8 mouse cellular contexts compared by ENCODE assay signal in genomic region chr16:10565278-10565885, GRCm38 (mm10). TPM values are rescaled to one million over a fixed set of nuclear protein-coding genes. Genes with fewer than 3 reads are reported as not detected.
A peak's percentile ranks its signal among the peaks of the same experiment; 100 is the strongest.
DNase-seq lines count a peak whose midpoint lies in the region; ATAC-seq and TF ChIP-seq lines count a peak whose summit lies in the region.

No protein-coding gene starts in this region.

- no peak for TF ChIP-seq EP300 in ES-Bruce4 (IDR thresholded peaks at IDR 0.05; ENCODE audit: insufficient read depth, low read depth, low read length)
- no peak for TF ChIP-seq EP300 in heart, postnatal 0 days (IDR thresholded peaks at IDR 0.05; ENCODE audit: low read depth)

- peak; percentile 71 for DNase-seq in heart, postnatal 0 days (ENCODE audit: low spot score)
- DNase-seq in kidney, postnatal 14 days: peak; percentile 71
- peak; percentile 61 to 65 for DNase-seq in lung, adult 18-20 months
- peak; percentile 78 for DNase-seq in thymus, adult 2 months

- H3K9ac ChIP-seq in ES-Bruce4 (ENCODE audit: low read depth, poor library complexity, severe bottlenecking): no peak overlapping the region
- no peak overlapping the region for H3K9ac ChIP-seq in heart, postnatal 0 days (replicated peaks; ENCODE audit: low read depth, low read length)

- 18% methylated on average over 4 of the region's 4 CpGs for WGBS in heart, postnatal 0 days
- 42% methylated on average over 4 of the region's 4 CpGs for WGBS in thymus, adult 2 months

- TF ChIP-seq POLR2A in ES-Bruce4 (IDR thresholded peaks at IDR 0.05; ENCODE audit: insufficient read depth, low read length): no peak
- TF ChIP-seq POLR2A in bone marrow macrophage, adult 2 months (IDR thresholded peaks at IDR 0.05; ENCODE audit: borderline replicate concordance, low read depth, low read length): no peak
- no peak for TF ChIP-seq POLR2A in thymus, adult 2 months (IDR thresholded peaks at IDR 0.05; ENCODE audit: control insufficient read depth, extremely low read depth, insufficient read depth, low read length, poor library complexity)

- H3K4me1 ChIP-seq in ES-Bruce4 (ENCODE audit: control insufficient read depth, insufficient read depth, low read length): no peaks in the 10 kb centered on the region
- peaks cover 14% of the 10 kb centered on the region for H3K4me1 ChIP-seq in bone marrow macrophage, adult 2 months (ENCODE audit: control insufficient read depth, insufficient read depth, low read length)
- H3K4me1 ChIP-seq in heart, postnatal 0 days (ENCODE audit: control insufficient read depth, insufficient read depth): peaks cover 8% of the 10 kb centered on the region
- peaks cover 14% of the 10 kb centered on the region for H3K4me1 ChIP-seq in thymus, adult 2 months (replicated peaks; ENCODE audit: control insufficient read depth, insufficient read depth, low read length)

- H3K4me2 ChIP-seq in heart, postnatal 0 days (ENCODE audit: low read depth, low read length): no peak overlapping the region

- H3K9me3 ChIP-seq in ES-Bruce4 (replicated peaks; ENCODE audit: control insufficient read depth, insufficient read depth, low read length, poor library complexity, severe bottlenecking): no peaks in the 10 kb centered on the region
- no peaks in the 10 kb centered on the region for H3K9me3 ChIP-seq in heart, postnatal 0 days (replicated peaks; ENCODE audit: control insufficient read depth, low read length)

- H3K27me3 ChIP-seq in ES-Bruce4 (ENCODE audit: control insufficient read depth, insufficient read depth, low read length, poor library complexity, severe bottlenecking): no peaks in the 10 kb centered on the region
- H3K27me3 ChIP-seq in heart, postnatal 0 days (ENCODE audit: control insufficient read depth, insufficient read depth, low read length): no peaks in the 10 kb centered on the region
- no peaks in the 10 kb centered on the region for H3K27me3 ChIP-seq in thymus, adult 2 months (ENCODE audit: control insufficient read depth, insufficient read depth, low read length)

- ATAC-seq in erythroblast, adult 5-6 weeks (replicated peaks; ENCODE audit: low FRiP score, poor library complexity, severe bottlenecking): peak; percentile 88
- peak; percentile 84 for ATAC-seq in heart, postnatal 0 days (ENCODE audit: insufficient read depth, low read depth)
- peak; percentile 80 for ATAC-seq in neutrophil, adult 5-6 weeks (ENCODE audit: extremely low read depth, insufficient number of reproducible peaks, low FRiP score, poor library complexity, severe bottlenecking)

- peak; percentile 98 for TF ChIP-seq CTCF in ES-Bruce4 (IDR thresholded peaks at IDR 0.05; ENCODE audit: low read depth, low read length)
- peak; percentile 79 for TF ChIP-seq CTCF in bone marrow macrophage, adult 2 months (IDR thresholded peaks at IDR 0.05; ENCODE audit: low read depth, low read length)
- TF ChIP-seq CTCF in heart, postnatal 0 days (IDR thresholded peaks at IDR 0.05; ENCODE audit: low read depth): peak; percentile 92
- peak; percentile 88 for TF ChIP-seq CTCF in thymus, adult 2 months (IDR thresholded peaks at IDR 0.05; ENCODE audit: borderline replicate concordance, control insufficient read depth, extremely low read depth, insufficient read depth, low read length, poor library complexity)

- no peak overlapping the region for H3K27ac ChIP-seq in ES-Bruce4 (ENCODE audit: insufficient read depth, low read length)
- H3K27ac ChIP-seq in bone marrow macrophage, adult 2 months (ENCODE audit: insufficient read depth, low read depth, low read length): no peak overlapping the region
- H3K27ac ChIP-seq in heart, postnatal 0 days (ENCODE audit: low read depth): no peak overlapping the region
- H3K27ac ChIP-seq in thymus, adult 2 months (ENCODE audit: control insufficient read depth, insufficient read depth, low read length): no peak overlapping the region

- H3K36me3 ChIP-seq in ES-Bruce4 (ENCODE audit: control insufficient read depth, insufficient read depth, low read length, poor library complexity, severe bottlenecking): no peaks in the 10 kb centered on the region
- H3K36me3 ChIP-seq in heart, postnatal 0 days (replicated peaks; ENCODE audit: control insufficient read depth, insufficient read depth, low read length): peaks cover 28% of the 10 kb centered on the region
- peaks cover 12% of the 10 kb centered on the region; the same call in 1 of the 2 replicates for H3K36me3 ChIP-seq in thymus, adult 2 months (ENCODE audit: control insufficient read depth, insufficient read depth, low read length)

- no peak overlapping the region for H3K4me3 ChIP-seq in ES-Bruce4 (ENCODE audit: low read depth, low read length)
- H3K4me3 ChIP-seq in bone marrow macrophage, adult 2 months (ENCODE audit: insufficient read depth, low read length): no peak overlapping the region
- no peak overlapping the region for H3K4me3 ChIP-seq in heart, postnatal 0 days (ENCODE audit: low read depth, low read length)
- no peak overlapping the region for H3K4me3 ChIP-seq in thymus, adult 2 months (ENCODE audit: control insufficient read depth, insufficient read depth, low read length)

RNA-seq across cellular contexts. Expression of gene Clec16a, which starts 20.2 kb away (rescaled TPM):
- polyA plus RNA-seq in ES-Bruce4 (2011; ENCODE audit: insufficient read depth, insufficient read length, low read depth, missing spikeins): 9.1 and 9.5 TPM in 2 replicates
- polyA plus RNA-seq in bone marrow macrophage, adult 2 months (2012; ENCODE audit: insufficient read depth, insufficient read length, missing spikeins): 15.3 and 15.8 TPM in 2 replicates
- 4.0 and 6.9 TPM in 2 replicates for total RNA-seq in erythroblast, adult 5-6 weeks (2015; ENCODE audit: low replicate concordance)
- 4.6 and 5.4 TPM in 2 replicates for total RNA-seq in erythroblast, adult 5-6 weeks (2017; ENCODE audit: low replicate concordance)
- 32.0 and 39.6 TPM in 2 replicates for total RNA-seq in heart, postnatal 0 days (2014; rRNA removed; ENCODE audit: low replicate concordance)
- polyA plus RNA-seq in heart, postnatal 0 days (2015; fragmentation: Nextera tagmentation; extraction: Ambion mirVana): 36.1 and 37.7 TPM in 2 replicates
- 21.5 and 23.8 TPM in 2 replicates for total RNA-seq in neutrophil, adult 5-6 weeks (2017)
- polyA plus RNA-seq in thymus, adult 2 months (2012; rRNA removed): 25.2 and 30.1 TPM in 2 replicates

RNA-seq across cellular contexts. Expression of gene Dexi, which starts 22.5 kb away (rescaled TPM):
- 6.7 and 7.0 TPM in 2 replicates for polyA plus RNA-seq in ES-Bruce4 (2011; ENCODE audit: insufficient read depth, insufficient read length, low read depth, missing spikeins)
- polyA plus RNA-seq in bone marrow macrophage, adult 2 months (2012; ENCODE audit: insufficient read depth, insufficient read length, missing spikeins): 16.1 and 18.1 TPM in 2 replicates
- total RNA-seq in erythroblast, adult 5-6 weeks (2015; ENCODE audit: low replicate concordance): 2.5 TPM in 1 of 2 replicates, not detected in the other
- total RNA-seq in erythroblast, adult 5-6 weeks (2017; ENCODE audit: low replicate concordance): 1.4 TPM in 1 of 2 replicates, not detected in the other
- 41.9 and 76.4 TPM in 2 replicates for total RNA-seq in heart, postnatal 0 days (2014; rRNA removed; ENCODE audit: low replicate concordance)
- 15.0 and 15.6 TPM in 2 replicates for polyA plus RNA-seq in heart, postnatal 0 days (2015; fragmentation: Nextera tagmentation; extraction: Ambion mirVana)
- 10.4 and 12.5 TPM in 2 replicates for total RNA-seq in neutrophil, adult 5-6 weeks (2017)
- 122 and 146 TPM in 2 replicates for polyA plus RNA-seq in thymus, adult 2 months (2012; rRNA removed)
